Mouse (Mus musculus): ENCODE data around the gene Dctn2. TPM values are rescaled to one million over a fixed set of nuclear protein-coding genes. Genes with fewer than 3 reads are reported as not detected.

The Dctn2 gene
- polyA plus RNA-seq, 1 experiment from 2014 or later, result 307 TPM

- ChIA-PET CTCF (interaction anchor here (1.6 to 5.6 kb wide), 3 partner anchors 10 to 108 kb away, joined by 4 to 28 read pairs (median 7); no protein-coding TSS in a partner anchor), POLR2A (interaction anchor here (1.8 kb wide), 1 partner anchor 21 kb away, joined by 5 read pairs; the partner anchor contains the start of gene Pip4k2c)
- no peak for TF ChIP-seq CTCF (IDR thresholded peaks at IDR 0.05)
- in situ Hi-C loops (cut with MboI; ENCODE audit: low pct_unique_long_range_greater_than_20kb), result no loop called here
- peaks cover 12% of the 10 kb centered on the region for H3K27me3 ChIP-seq
- ATAC-seq, result no peak
- DNase-seq (ENCODE audit: low read depth, low spot score), result no peak
Observed at GRCm38 (mm10) chr10:127231741-127232140, 34.4 kb upstream of the Dctn2 start.

DNA sequence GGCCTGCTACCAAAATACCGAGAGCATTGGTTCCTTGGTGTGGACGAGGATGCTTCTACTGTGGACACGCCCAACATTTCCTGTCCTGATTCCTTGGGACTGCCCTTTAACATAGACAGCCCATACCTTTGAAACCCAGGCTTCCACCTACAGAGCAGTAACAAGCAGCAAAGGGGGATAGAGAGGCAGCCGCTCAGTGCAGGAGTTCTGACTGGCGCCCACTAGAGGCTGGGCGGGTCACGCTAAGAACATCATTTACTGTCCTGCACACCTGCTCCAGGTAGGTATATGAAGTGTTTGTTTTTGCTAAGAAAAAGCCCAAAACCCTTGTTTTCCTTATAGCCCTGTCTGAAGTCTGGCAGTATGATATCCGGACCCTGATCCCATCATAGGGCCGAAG lies 33.0 kb upstream of the Dctn2 start:
- POLR2A ChIA-PET, result no interaction called here
- H3K27me3 ChIP-seq, result peaks cover 19% of the 10 kb centered on the region
- in situ Hi-C loops (cut with MboI; ENCODE audit: low pct_unique_long_range_greater_than_20kb), result no loop called here
- CTCF ChIA-PET, result interaction anchor here (1.0 to 1.8 kb wide), 2 partner anchors 9 to 119 kb away, joined by 3 to 7 read pairs; no protein-coding TSS in a partner anchor
- DNase-seq (ENCODE audit: low read depth, low spot score) (no peak), ATAC-seq (no peak)
- no peak for TF ChIP-seq CTCF (IDR thresholded peaks at IDR 0.05)

DNA sequence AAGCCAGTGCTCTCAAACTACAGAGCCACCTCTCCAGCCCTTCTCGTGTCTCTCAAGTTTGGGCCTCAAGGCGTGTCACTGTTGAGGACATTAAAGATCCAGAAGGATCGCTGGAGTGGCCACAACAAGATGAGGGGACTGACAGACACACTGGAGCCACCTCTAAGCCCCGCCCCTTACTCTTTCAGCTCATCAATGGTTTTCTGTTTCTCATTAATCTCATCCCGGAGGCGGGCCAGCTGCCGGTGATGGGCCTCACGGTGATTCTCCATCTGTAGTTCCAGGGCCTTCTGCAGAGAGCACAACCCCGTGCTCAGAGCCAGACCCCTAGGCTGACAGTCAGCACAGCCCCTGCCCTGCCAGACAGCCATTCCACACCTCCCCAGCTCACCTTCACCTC lies 29.6 kb upstream of the Dctn2 start:
- in situ Hi-C loops (cut with MboI; ENCODE audit: low pct_unique_long_range_greater_than_20kb), result no loop called here
- POLR2A ChIA-PET, result no interaction called here

GRCm38 (mm10) chr10:127238241-127238824 lies 27.8 kb upstream of the Dctn2 start:
- TF ChIP-seq CTCF (IDR thresholded peaks at IDR 0.05), result no peak
- ATAC-seq (no peak), DNase-seq (ENCODE audit: low read depth, low spot score) (no peak)
- in situ Hi-C loops (cut with MboI; ENCODE audit: low pct_unique_long_range_greater_than_20kb), result no loop called here
- POLR2A ChIA-PET, result interaction anchor here (0.8 to 1.3 kb wide), 2 partner anchors 15 to 40 kb away, joined by 3 read pairs; no protein-coding TSS in a partner anchor
- CTCF ChIA-PET, result interaction anchor here (1.6 kb wide), 1 partner anchor 110 kb away, joined by 4 read pairs; no protein-coding TSS in a partner anchor
- peaks cover 26% of the 10 kb centered on the region for H3K27me3 ChIP-seq

More for the DNA sequence above, 29.6 kb upstream of the Dctn2 start:
- CTCF ChIA-PET, result no interaction called here
- peaks cover 26% of the 10 kb centered on the region for H3K27me3 ChIP-seq
- DNase-seq (ENCODE audit: low read depth, low spot score) (no peak), ATAC-seq (no peak)
- TF ChIP-seq CTCF (IDR thresholded peaks at IDR 0.05), result no peak

DNA sequence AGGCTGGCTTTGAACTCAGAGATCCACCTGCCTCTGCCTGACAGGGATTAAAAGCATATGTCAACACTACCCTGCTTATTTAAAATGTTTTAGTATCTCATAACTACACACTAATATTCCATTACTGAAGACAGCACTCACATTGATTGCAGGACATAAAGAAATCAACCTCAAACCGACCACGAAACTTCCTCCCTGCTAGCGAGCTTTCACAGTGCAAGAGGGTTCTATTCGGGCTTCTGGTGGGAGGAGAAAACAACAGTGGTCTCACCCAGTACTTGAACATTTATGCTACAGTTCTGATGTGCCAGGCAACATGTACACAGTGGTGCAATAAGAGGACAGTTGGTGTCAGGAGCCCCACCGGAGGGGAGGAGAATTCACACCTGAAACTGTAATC lies 15.4 kb upstream of the Dctn2 start:
- no peak for DNase-seq (ENCODE audit: low read depth, low spot score)
- in situ Hi-C loops (cut with MboI; ENCODE audit: low pct_unique_long_range_greater_than_20kb), result no loop called here

GRCm38 (mm10) chr10:127255625-127256345 lies 10.4 kb upstream of the Dctn2 start:
- no peak for TF ChIP-seq CTCF (IDR thresholded peaks at IDR 0.05)
- in situ Hi-C loops (cut with MboI; ENCODE audit: low pct_unique_long_range_greater_than_20kb), result loop anchor here (5.0 kb wide), 1 partner anchor 62 kb away; no protein-coding TSS in a partner anchor
- POLR2A ChIA-PET, result no interaction called here
- ATAC-seq (no peak), DNase-seq (ENCODE audit: low read depth, low spot score) (no peak)
- CTCF ChIA-PET, result no interaction called here
- peaks cover 5% of the 10 kb centered on the region for H3K27me3 ChIP-seq

More for the DNA sequence above, 15.4 kb upstream of the Dctn2 start:
- TF ChIP-seq CTCF (IDR thresholded peaks at IDR 0.05), result no peak
- POLR2A ChIA-PET, result interaction anchor here (0.7 kb wide), 1 partner anchor 94 kb away, joined by 3 read pairs; no protein-coding TSS in a partner anchor
- CTCF ChIA-PET, result interaction anchor here (1.5 kb wide), 1 partner anchor 9 kb away, joined by 3 read pairs; no protein-coding TSS in a partner anchor
- no peak for ATAC-seq
- peaks cover 6% of the 10 kb centered on the region for H3K27me3 ChIP-seq

DNA sequence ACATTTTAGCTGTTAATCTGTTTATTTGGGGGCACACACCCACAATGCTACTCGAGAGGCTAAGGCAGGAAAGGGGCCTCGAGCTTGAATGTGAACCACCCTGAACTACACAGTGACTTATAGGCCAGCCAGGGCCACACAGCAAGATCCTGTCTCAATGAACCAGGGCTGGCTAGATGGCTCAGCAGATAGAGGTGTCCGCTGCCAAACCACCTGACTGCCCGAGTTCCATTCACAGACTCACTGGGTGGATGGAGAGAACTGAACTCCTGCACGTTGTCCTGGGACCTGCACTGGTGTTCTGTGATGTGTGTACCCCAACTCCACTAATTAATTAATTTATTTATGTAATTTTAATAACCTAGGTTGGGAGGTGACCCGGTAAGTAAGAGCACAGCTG lies 8.4 kb upstream of the Dctn2 start:
- DNase-seq (ENCODE audit: low read depth, low spot score) (no peak), ATAC-seq (no peak)
- no peak for TF ChIP-seq CTCF (IDR thresholded peaks at IDR 0.05)
- CTCF ChIA-PET, result interaction anchor here (1.1 kb wide), 1 partner anchor 32 kb away, joined by 3 read pairs; no protein-coding TSS in a partner anchor
- H3K27me3 ChIP-seq, result no peaks in the 10 kb centered on the region
- POLR2A ChIA-PET, result interaction anchor here (0.5 kb wide), 1 partner anchor 11 kb away, joined by 4 read pairs; no protein-coding TSS in a partner anchor
- in situ Hi-C loops (cut with MboI; ENCODE audit: low pct_unique_long_range_greater_than_20kb), result loop anchor here (5.0 kb wide), 1 partner anchor 60 kb away; no protein-coding TSS in a partner anchor

GRCm38 (mm10) chr10:127258489-127258888 lies 7.7 kb upstream of the Dctn2 start:
- POLR2A ChIA-PET, result no interaction called here
- CTCF ChIA-PET, result interaction anchor here (1.1 kb wide), 1 partner anchor 76 kb away, joined by 3 read pairs; no protein-coding TSS in a partner anchor
- DNase-seq (ENCODE audit: low read depth, low spot score), result no peak
- in situ Hi-C loops (cut with MboI; ENCODE audit: low pct_unique_long_range_greater_than_20kb), result loop anchor here (5.0 kb wide), 1 partner anchor 59 kb away; no protein-coding TSS in a partner anchor
- ATAC-seq, result no peak
- TF ChIP-seq CTCF (IDR thresholded peaks at IDR 0.05), result no peak
- no peaks in the 10 kb centered on the region for H3K27me3 ChIP-seq

GRCm38 (mm10) chr10:127261706-127262547 lies 4.2 kb upstream of the Dctn2 start:
- no peak for ATAC-seq
- POLR2A ChIA-PET, result no interaction called here
- CTCF ChIA-PET, result no interaction called here
- DNase-seq (ENCODE audit: low read depth, low spot score), result no peak
- in situ Hi-C loops (cut with MboI; ENCODE audit: low pct_unique_long_range_greater_than_20kb), result no loop called here
- no peak for TF ChIP-seq CTCF (IDR thresholded peaks at IDR 0.05)
- no peaks in the 10 kb centered on the region for H3K27me3 ChIP-seq

Data from Patski (cell line).